Mouse (Mus musculus) neutrophil, adult 65 days (primary cell): ENCODE results near the gene Cfap298. TPM values are rescaled to one million over a fixed set of nuclear protein-coding genes. Genes with fewer than 3 reads are reported as not detected.

Experiments
- total RNA-seq: library from RNA; stranded (reverse); gene quantifications from 2 replicates; pipeline ENCODE4 v1.2.4, GENCODE M21; 2023

Cfap298 gene
- total RNA-seq = 2.7 and 5.8 TPM in 2 replicates

GRCm38 (mm10) chr16:90934687-90935328 is at the start of gene Cfap298:
Gene Cfap298 (minus strand): TSS chr16:90935114.

Other genes starting within 250 kb of the Cfap298 start
- 21.0 and 28.7 TPM in 2 replicates for gene Mis18a, start 207.7 kb downstream of the Cfap298 start, total RNA-seq
- not detected in 2 replicates for gene Mrap, start 196.9 kb downstream of the Cfap298 start, total RNA-seq
- gene Urb1, start 124.7 kb downstream of the Cfap298 start, total RNA-seq = 7.1 and 10.0 TPM in 2 replicates
- not detected in 2 replicates for gene Eva1c, start 108.4 kb downstream of the Cfap298 start, total RNA-seq
- 144 and 159 TPM in 2 replicates for gene Synj1, start 76.2 kb upstream of the Cfap298 start, total RNA-seq
- gene Paxbp1, start 109.4 kb upstream of the Cfap298 start, total RNA-seq = 65.4 and 87.1 TPM in 2 replicates
- not detected in 2 replicates for gene 4932438H23Rik, start 160.0 kb upstream of the Cfap298 start, total RNA-seq